Mouse (Mus musculus) neural tube, embryonic 15.5 days (tissue): ENCODE data around the gene Slc5a5. TPM values are rescaled to one million over a fixed set of nuclear protein-coding genes. Genes with fewer than 3 reads are reported as not detected.
A peak's percentile ranks its signal among the peaks of the same experiment; 100 is the strongest.

Source experiments
- ATAC-seq: fragments of 200-750 bp; cut with Nextera tagmentation; 2 replicates; pipeline ENCODE4 v1.8.0; 2017; ENCODE audit warnings: mild to moderate bottlenecking, moderate TSS enrichment, moderate library complexity; ENCODE audit not compliant: low FRiP score
- H3K27ac ChIP-seq: fragments of 300-500 bp; sonication (generic); replicated peaks from 2 replicates; pipeline ENCODE4 v1.5.1; 2015; ENCODE audit warnings: mild to moderate bottlenecking, inconsistent platforms
- H3K27me3 ChIP-seq: fragments of 300-500 bp; sonication (generic); replicated peaks from 2 replicates; pipeline ENCODE4 v1.6.1; 2015; ENCODE audit warnings: inconsistent platforms
- H3K36me3 ChIP-seq: fragments of 300-500 bp; sonication (generic); 2 replicates; pipeline ENCODE4 v1.6.1; 2015; ENCODE audit warnings: inconsistent platforms
- H3K4me1 ChIP-seq: fragments of 300-500 bp; sonication (generic); 2 replicates; pipeline ENCODE4 v1.6.1; 2015; ENCODE audit warnings: inconsistent platforms
- H3K4me2 ChIP-seq: fragments of 300-500 bp; sonication (generic); 2 replicates; pipeline ENCODE4 v1.6.1; 2015; ENCODE audit warnings: inconsistent platforms, mild to moderate bottlenecking, moderate library complexity
- H3K4me3 ChIP-seq: fragments of 300-500 bp; sonication (generic); replicated peaks from 2 replicates; pipeline ENCODE4 v1.5.1; 2015; ENCODE audit warnings: mild to moderate bottlenecking, inconsistent platforms
- H3K9ac ChIP-seq: fragments of 300-500 bp; sonication (generic); replicated peaks from 2 replicates; pipeline ENCODE4 v1.6.1; 2015; ENCODE audit warnings: mild to moderate bottlenecking, inconsistent platforms
- H3K9me3 ChIP-seq: fragments of 300-500 bp; sonication (generic); replicated peaks from 2 replicates; pipeline ENCODE4 v1.6.1; 2016; ENCODE audit warnings: inconsistent platforms
- WGBS: fragments of 180-500 bp; shearing (Covaris S2); methylation state at CpG from one replicate; pipeline ENCODE4 v1.1.7; 2015; ENCODE audit warnings: mixed read lengths; 5-methylcytosine and 5-hydroxymethylcytosine counted together
- polyA plus RNA-seq: library from polyadenylated mRNA; unstranded; fragments of >200 nt; fragmentation: Nextera tagmentation; extraction: Ambion mirVana; gene quantifications from 2 replicates; pipeline ENCODE4 v1.2.1, GENCODE M21; 2015

Slc5a5 gene
- polyA plus RNA-seq: 3.0 and 3.3 TPM in 2 replicates

- 4% methylated on average over 80 of the region's 80 CpGs for WGBS
- Histone ChIP-seq H3K9ac (0 out of 2 replicates have a peak within 1 kb of the TSS, but pooled peaks have one; percentile 10), H3K27ac (no peak within 1 kb of the TSS), H3K9me3 (no peaks in the 10 kb centered on the region), H3K27me3 (peaks cover 61% of the 10 kb centered on the region), H3K4me2 (peak within 1 kb of the TSS; percentile 50), H3K4me1 (peaks cover 22% of the 10 kb centered on the region), H3K36me3 (peaks cover 27% of the 10 kb centered on the region), H3K4me3 (peak within 1 kb of the TSS; percentile 25)
- no peak for ATAC-seq
Observed at GRCm38 (mm10) chr8:70892022-70892895, at the start of gene Slc5a5. Gene Slc5a5, minus strand, starts transcription at chr8:70892757.

GRCm38 (mm10) chr8:70941478-70941877 is 48.9 kb upstream of the Slc5a5 start:
- no peaks in the 10 kb centered on the region for H3K27me3 ChIP-seq
- no peak overlapping the region for H3K27ac ChIP-seq
- H3K4me1 ChIP-seq: no peaks in the 10 kb centered on the region
- no peaks in the 10 kb centered on the region for H3K36me3 ChIP-seq
- no peak for ATAC-seq
- no peak overlapping the region for H3K4me3 ChIP-seq
- no peak overlapping the region for H3K9ac ChIP-seq
- H3K4me2 ChIP-seq: no peak overlapping the region
- H3K9me3 ChIP-seq: no peaks in the 10 kb centered on the region
- WGBS: 68% methylated on average over 2 of the region's 2 CpGs

DNA sequence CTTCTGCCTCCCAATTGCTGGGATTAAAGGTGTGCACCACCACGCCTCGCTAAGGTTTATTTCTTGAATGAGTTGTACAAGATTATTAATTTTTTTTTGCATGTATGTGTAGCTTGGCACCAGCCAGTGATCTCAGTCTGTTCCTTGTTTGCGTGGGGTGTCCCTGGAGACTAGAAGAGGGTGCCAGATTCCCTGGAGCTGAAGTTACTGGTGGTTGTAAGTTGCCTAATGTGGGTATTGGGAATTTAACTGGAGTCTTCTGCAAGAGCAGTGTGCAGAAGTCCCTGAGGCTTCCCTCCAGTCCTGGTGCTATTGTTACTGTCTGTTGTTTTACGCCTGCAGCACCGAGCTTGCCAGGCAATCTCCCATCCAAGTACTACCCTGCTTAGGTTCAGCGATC is 44.6 kb upstream of the Slc5a5 start:
- Histone ChIP-seq H3K27me3 (no peaks in the 10 kb centered on the region), H3K4me1 (no peaks in the 10 kb centered on the region), H3K4me2 (no peak overlapping the region), H3K9me3 (no peaks in the 10 kb centered on the region), H3K27ac (no peak overlapping the region), H3K9ac (no peak overlapping the region), H3K4me3 (no peak overlapping the region), H3K36me3 (peaks cover 7% of the 10 kb centered on the region)
- WGBS: 82% methylated on average over 6 of the region's 6 CpGs
- no peak for ATAC-seq

GRCm38 (mm10) chr8:70934786-70935185 is 42.2 kb upstream of the Slc5a5 start:
- peak; percentile 33; the same call in 1 of the 2 replicates for ATAC-seq
- no peaks in the 10 kb centered on the region for H3K9me3 ChIP-seq

DNA sequence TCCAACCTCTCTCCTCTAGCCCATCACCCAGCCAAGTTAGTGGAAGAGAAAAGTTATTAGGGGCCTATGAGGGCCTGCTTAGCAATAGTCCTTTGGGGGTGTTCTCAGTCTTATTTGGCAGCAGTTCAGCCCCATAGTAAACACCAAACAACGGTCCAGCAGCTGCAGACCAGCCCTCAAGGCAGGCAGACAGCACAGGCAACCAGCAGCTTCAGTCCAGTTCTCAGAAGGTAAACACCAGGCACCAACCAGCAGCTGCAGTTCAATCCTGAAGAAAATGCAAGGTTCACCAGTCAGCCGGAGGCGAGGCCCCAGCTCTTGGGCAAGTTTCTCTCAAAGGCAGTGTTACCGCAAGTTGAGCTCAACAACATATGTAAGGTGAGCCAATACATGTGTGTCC is 40.5 kb upstream of the Slc5a5 start:
- Histone ChIP-seq H3K4me2 (no peak overlapping the region), H3K4me3 (no peak overlapping the region), H3K9me3 (no peaks in the 10 kb centered on the region), H3K36me3 (peaks cover 15% of the 10 kb centered on the region), H3K4me1 (0 out of 2 replicates have a peak, but pooled peaks cover 2% of the 10 kb centered on the region), H3K27me3 (no peaks in the 10 kb centered on the region), H3K27ac (no peak overlapping the region), H3K9ac (no peak overlapping the region)
- 85% methylated on average over 4 of the region's 4 CpGs for WGBS
- no peak for ATAC-seq

More at GRCm38 (mm10) chr8:70934786-70935185, 42.2 kb upstream of the Slc5a5 start:
- Histone ChIP-seq H3K27ac (no peak overlapping the region), H3K4me1 (no peaks in the 10 kb centered on the region), H3K27me3 (no peaks in the 10 kb centered on the region), H3K4me2 (no peak overlapping the region), H3K36me3 (peaks cover 15% of the 10 kb centered on the region), H3K9ac (no peak overlapping the region), H3K4me3 (no peak overlapping the region)
- 68% methylated on average over 7 of the region's 7 CpGs for WGBS

GRCm38 (mm10) chr8:70931731-70932130 is 39.2 kb upstream of the Slc5a5 start:
- ATAC-seq: no peak
- Histone ChIP-seq H3K4me2 (no peak overlapping the region), H3K9ac (no peak overlapping the region), H3K4me1 (0 out of 2 replicates have a peak, but pooled peaks cover 2% of the 10 kb centered on the region), H3K36me3 (peaks cover 15% of the 10 kb centered on the region), H3K27me3 (no peaks in the 10 kb centered on the region), H3K9me3 (no peaks in the 10 kb centered on the region), H3K27ac (no peak overlapping the region), H3K4me3 (no peak overlapping the region)
- WGBS: 96% methylated on average over 11 of the region's 11 CpGs

DNA sequence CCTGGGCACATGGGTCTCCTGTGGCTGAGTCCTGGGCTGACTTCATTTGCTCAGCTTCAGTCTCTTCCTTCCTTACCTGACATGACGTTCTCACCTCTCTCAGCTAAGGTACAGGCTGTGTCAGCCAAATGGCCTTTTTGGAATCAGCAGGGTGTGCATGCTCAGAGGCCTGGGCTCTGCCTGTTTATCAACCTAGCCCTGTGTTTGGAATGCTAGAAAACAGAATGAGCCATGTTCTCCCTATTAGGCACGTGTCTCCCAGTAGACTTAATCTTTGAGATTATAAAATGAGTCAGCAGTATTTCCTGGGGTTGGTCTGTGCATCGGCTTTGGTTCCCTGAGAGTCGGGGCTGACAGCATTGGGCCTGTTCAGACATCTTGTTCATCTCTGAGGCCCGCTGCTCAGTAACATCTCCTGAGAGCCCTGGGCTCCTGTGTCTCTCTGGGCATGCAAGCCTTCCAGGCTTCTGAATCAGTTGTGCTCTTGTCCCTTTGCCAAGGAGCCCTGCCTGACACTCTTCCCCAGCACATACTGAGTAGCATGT is 36.3 kb upstream of the Slc5a5 start:
- no peaks in the 10 kb centered on the region for H3K9me3 ChIP-seq
- H3K4me3 ChIP-seq: no peak overlapping the region
- no peak for ATAC-seq
- H3K27ac ChIP-seq: no peak overlapping the region
- H3K4me2 ChIP-seq: no peak overlapping the region
- H3K4me1 ChIP-seq: 0 out of 2 replicates have a peak, but pooled peaks cover 2% of the 10 kb centered on the region
- no peaks in the 10 kb centered on the region for H3K27me3 ChIP-seq
- no peak overlapping the region for H3K9ac ChIP-seq
- H3K36me3 ChIP-seq: peaks cover 18% of the 10 kb centered on the region
- 84% methylated on average over 5 of the region's 5 CpGs for WGBS

- H3K36me3 ChIP-seq: peaks cover 21% of the 10 kb centered on the region
- 74% methylated on average over 3 of the region's 3 CpGs for WGBS
- no peaks in the 10 kb centered on the region for H3K27me3 ChIP-seq
- no peaks in the 10 kb centered on the region for H3K9me3 ChIP-seq
- ATAC-seq: no peak
- no peak overlapping the region for H3K9ac ChIP-seq
- no peak overlapping the region for H3K27ac ChIP-seq
- H3K4me1 ChIP-seq: 0 out of 2 replicates have a peak, but pooled peaks cover 2% of the 10 kb centered on the region
- H3K4me2 ChIP-seq: no peak overlapping the region
- H3K4me3 ChIP-seq: no peak overlapping the region
Observed at GRCm38 (mm10) chr8:70928096-70928495, 35.5 kb upstream of the Slc5a5 start.

- H3K9me3 ChIP-seq: no peaks in the 10 kb centered on the region
- WGBS: 93% methylated on average over 5 of the region's 5 CpGs
- peaks cover 11% of the 10 kb centered on the region; the same call in 1 of the 2 replicates for H3K36me3 ChIP-seq
- ATAC-seq: no peak
- H3K4me1 ChIP-seq: 0 out of 2 replicates have a peak, but pooled peaks cover 2% of the 10 kb centered on the region
- no peak overlapping the region for H3K27ac ChIP-seq
- H3K9ac ChIP-seq: no peak overlapping the region
- no peak overlapping the region for H3K4me3 ChIP-seq
- no peaks in the 10 kb centered on the region for H3K27me3 ChIP-seq
- no peak overlapping the region for H3K4me2 ChIP-seq
Observed at GRCm38 (mm10) chr8:70926396-70926795, 33.8 kb upstream of the Slc5a5 start.

GRCm38 (mm10) chr8:70925754-70926153 is 33.2 kb upstream of the Slc5a5 start:
- Histone ChIP-seq H3K27ac (no peak overlapping the region), H3K36me3 (peaks cover 9% of the 10 kb centered on the region), H3K4me1 (0 out of 2 replicates have a peak, but pooled peaks cover 2% of the 10 kb centered on the region), H3K27me3 (no peaks in the 10 kb centered on the region), H3K9ac (no peak overlapping the region), H3K4me2 (no peak overlapping the region), H3K4me3 (no peak overlapping the region), H3K9me3 (no peaks in the 10 kb centered on the region)
- WGBS: 93% methylated on average over 4 of the region's 4 CpGs
- no peak for ATAC-seq

GRCm38 (mm10) chr8:70924151-70924550 is 31.6 kb upstream of the Slc5a5 start:
- H3K27ac ChIP-seq: no peak overlapping the region
- 82% methylated on average over 4 of the region's 4 CpGs for WGBS
- H3K4me1 ChIP-seq: 0 out of 2 replicates have a peak, but pooled peaks cover 2% of the 10 kb centered on the region
- H3K27me3 ChIP-seq: no peaks in the 10 kb centered on the region
- H3K4me3 ChIP-seq: no peak overlapping the region
- H3K36me3 ChIP-seq: peaks cover 19% of the 10 kb centered on the region
- no peak overlapping the region for H3K4me2 ChIP-seq
- no peak overlapping the region for H3K9ac ChIP-seq
- no peak for ATAC-seq
- no peaks in the 10 kb centered on the region for H3K9me3 ChIP-seq
